Mouse (Mus musculus) small intestine, adult 2 months (tissue): Measurements from ENCODE around the gene Gm11273.

Experiments
- CTCF ChIP-seq: fragments of 200-500 bp; IDR thresholded peaks from 2 replicates; pipeline ENCODE4 v1.5.1; 2012; ENCODE audit warnings: low read depth, mild to moderate bottlenecking, control low read depth, inconsistent platforms, low read length, moderate library complexity, mixed read lengths; ENCODE audit not compliant: insufficient replicate concordance, insufficient read length; ENCODE audit errors: extremely low read depth
- POLR2A ChIP-seq: fragments of 200-500 bp; IDR thresholded peaks from 2 replicates; pipeline ENCODE4 v1.6.1; 2012; ENCODE audit warnings: low read depth, mild to moderate bottlenecking, control low read depth, inconsistent platforms, low read length, moderate library complexity

GRCm38 (mm10) chr13:21506221-21506649 lies 5.0 kb upstream of the Gm11273 start:
- TF ChIP-seq CTCF (peak; percentile 14; the same call in 1 of the 2 replicates), POLR2A (peak; percentile 27; the same call in 1 of the 2 replicates)
